Mouse (Mus musculus) heart, postnatal 25 days (tissue): ENCODE results near the gene Ciao2b. TPM values are rescaled to one million over a fixed set of nuclear protein-coding genes. Genes with fewer than 3 reads are reported as not detected.
"Not testable (repeated sequence)": the region's sequence is repeated elsewhere in the genome, so short reads cannot be mapped to it uniquely, and the experiment has no call there.

ENCODE experiments used
- DNase-seq: peaks from one replicate; pipeline ENCODE4 v3.0.0; 2022; ENCODE audit warnings: low spot score
- intact Hi-C: fragments of 180-260 bp; cut with DNase I; formaldehyde crosslinking; loops from one replicate; pipeline ENCODE4 v1.15.1; 2025
- total RNA-seq, 2 experiments: library from RNA; stranded (reverse); gene quantifications; 2 replicates each; pipeline ENCODE4 v1.2.3; 2021

Ciao2b gene
- total RNA-seq = 10 to 100 TPM; 58.7 to 66.5 TPM

DNA sequence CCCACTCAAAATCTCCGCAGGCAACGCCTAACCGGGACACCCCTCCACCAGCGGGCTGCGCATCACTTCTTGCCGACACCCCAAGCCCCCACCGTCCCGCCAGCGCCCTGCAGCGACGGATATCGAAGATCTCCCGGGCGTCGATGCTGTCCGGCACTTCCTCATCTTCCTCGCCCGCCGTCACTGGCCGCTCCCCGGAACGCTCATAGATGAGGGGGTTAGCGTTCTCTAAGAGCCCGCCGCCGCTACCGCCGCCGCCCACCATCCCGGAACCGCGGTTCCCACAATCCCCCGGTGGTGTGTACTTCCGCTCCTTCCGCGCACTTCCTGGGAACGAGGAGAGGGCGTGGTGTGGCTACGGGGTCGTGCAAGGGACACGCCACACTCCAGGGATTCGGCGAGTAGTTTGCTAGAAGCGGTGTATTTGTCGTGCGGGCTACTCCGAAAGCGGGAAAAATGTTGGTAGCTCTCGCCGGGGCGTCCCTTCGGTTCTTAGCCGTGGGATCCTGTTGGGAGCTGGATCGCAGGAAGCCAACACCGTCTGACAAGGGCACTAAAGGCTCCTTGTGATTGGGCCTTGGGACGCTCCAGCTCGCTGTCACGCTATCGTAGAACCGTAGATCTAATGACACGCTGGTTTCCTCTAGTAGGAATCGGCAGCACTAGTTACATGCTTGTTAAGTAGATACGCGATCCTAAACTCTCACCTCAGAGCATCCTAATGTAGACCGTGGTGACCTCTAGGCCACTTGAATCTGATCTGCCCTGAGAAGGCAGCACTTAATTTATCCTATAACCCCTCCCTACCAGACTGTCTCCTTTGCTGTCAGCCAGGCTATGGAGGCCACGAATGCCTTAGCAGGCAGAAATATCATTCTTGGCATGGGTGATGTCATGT lies at the start of gene Ciao2b:
Ciao2b (minus strand) TSS at position 540 of the 898 bp plus-strand sequence.
- intact Hi-C loops = loop anchor here (1.0 to 5.0 kb wide), 3 partner anchors 11 to 199 kb away; partner anchors contain the start of gene Dync1li2
- peak; percentile 77 for DNase-seq

DNA sequence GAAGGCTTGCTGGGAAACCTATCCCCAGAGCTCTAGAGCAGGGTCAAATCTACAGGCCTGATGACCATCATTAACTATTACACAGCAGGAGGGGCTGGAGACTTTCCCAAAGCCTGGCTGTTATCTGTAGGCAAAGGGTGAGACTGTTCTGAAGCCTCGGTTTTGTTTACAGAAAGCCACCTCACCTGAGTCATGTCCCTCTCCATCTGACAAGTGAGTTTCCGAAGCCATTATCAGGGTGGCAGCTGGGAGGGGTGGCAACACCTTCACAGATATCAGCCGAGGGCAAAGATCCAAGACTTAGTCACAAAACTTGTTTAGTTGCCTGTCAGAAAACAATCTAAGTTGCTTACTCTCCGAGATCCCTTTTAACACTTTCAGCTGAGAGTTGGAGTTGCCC lies 46.7 kb upstream of the Ciao2b start:
- intact Hi-C loops = no loop called here
- DNase-seq = no peak

DNA sequence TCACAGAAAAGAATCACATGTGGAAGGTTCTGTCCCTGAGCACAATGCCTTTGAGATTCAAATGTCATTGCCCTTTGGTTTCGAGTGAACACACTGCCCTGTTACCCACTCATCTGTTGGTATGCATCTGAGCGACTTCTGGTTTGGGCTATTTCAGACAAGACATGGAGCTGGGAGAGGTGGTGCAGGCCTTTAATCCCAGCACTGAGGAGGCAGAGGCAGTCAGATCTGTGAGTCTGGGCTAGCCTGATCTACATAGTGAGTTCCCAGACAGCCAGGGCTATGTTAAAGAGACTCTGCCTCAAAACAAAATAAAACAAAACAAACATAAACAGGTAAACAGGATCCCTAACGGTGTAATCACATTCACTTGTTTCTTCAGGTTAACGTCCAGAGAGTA lies 13.8 kb upstream of the Ciao2b start:
- no peak for DNase-seq
- intact Hi-C loops = loop anchor here (5.0 to 10.0 kb wide), 3 partner anchors 249 to 609 kb away; partner anchors contain the start of genes Fbxl8, Hsf4 and Tradd

DNA sequence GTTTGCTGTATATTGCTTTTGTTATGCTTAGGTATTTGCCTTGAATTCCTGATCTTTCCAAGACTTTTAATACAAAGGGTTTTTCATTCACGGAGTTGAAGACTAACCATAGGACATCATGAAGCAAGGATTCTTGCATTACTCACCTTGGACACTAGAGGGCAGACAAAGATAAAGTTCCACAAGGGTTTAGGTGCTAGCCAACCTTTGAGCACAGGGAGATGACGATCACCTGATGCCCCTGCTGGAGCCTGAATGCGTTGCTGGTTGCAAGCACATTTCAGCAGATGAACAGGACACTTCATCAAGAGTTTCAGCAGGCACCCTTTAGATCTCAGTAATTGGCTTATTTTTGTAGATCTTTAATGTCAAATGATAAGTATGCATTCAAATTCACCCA lies 13.2 kb upstream of the Ciao2b start:
- intact Hi-C loops = loop anchor here (1.0 to 10.0 kb wide), 4 partner anchors 10 to 610 kb away; partner anchors contain the start of genes Fbxl8, Hsf4 and Tradd
- DNase-seq = no peak

DNA sequence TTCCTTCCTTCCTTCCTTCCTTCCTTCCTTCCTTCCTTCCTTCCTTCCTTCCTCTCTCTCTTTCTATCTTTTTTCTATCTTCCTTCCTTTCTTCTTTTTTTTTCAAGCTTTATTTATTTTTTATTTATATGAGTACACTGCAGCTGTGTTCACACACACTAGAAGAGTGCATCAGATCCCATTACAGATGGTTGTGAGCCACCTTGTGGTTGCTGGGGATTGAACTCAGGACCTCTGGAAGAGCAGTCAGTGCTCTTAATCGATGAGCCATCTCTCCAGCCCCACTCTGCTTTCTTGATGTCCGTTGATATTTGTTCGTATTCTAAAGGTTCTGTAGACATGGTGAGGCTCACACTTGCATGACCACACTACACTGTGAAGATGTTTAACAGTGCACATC lies 2.4 kb upstream of the Ciao2b start:
- intact Hi-C loops = loop anchor here (5.0 kb wide), 1 partner anchor 202 kb away; the partner anchor contains the start of gene Dync1li2
- not testable (repeated sequence) for DNase-seq

DNA sequence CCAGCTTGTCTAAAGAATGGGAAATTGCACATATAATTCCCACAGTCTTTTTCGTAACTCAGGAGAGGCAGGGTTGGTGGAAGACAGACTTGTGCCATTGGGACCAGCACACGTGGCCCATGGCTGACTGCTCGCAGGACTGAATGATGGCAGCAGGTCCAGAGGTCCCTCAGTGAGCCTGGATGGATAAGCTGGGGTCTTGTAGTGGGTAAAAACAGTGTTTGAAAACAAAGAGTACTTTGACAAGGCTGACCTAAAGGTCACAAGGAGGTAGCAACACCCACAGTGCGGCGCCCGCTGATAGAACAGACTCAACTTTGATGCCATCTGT lies 524 bp upstream of the Ciao2b start:
- intact Hi-C loops = loop anchor here (1.0 to 5.0 kb wide), 2 partner anchors 40 to 200 kb away; partner anchors contain the start of gene Dync1li2
- DNase-seq = no peak

DNA sequence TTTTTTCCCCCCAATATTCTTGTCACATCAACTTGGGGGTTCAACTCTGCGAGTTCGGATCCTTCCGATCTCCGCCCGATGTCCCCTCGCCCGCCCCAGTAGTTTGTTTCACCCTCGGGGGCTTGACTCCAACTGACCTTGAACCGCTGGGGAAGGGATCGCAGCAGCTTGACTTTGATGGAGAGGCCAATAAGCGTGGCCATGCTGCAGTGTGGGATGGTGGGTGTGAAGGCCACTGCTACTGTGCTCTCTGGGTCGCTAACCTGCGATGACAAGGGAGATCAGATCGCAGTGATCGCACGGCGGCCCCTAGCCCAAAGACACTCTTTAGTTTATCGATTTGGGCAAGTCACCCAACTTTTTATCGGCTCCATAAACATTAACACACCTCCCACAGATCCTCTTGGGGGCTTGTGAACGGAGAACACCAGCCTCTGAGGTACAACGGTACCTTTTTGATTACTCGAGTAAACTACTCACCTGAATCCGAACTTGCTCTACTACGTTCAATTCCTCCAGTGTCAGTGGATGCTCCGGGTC lies 864 bp downstream of the Ciao2b start:
- intact Hi-C loops = loop anchor here (1.0 to 5.0 kb wide), 2 partner anchors 11 to 199 kb away; partner anchors contain the start of gene Dync1li2
- no peak for DNase-seq

DNA sequence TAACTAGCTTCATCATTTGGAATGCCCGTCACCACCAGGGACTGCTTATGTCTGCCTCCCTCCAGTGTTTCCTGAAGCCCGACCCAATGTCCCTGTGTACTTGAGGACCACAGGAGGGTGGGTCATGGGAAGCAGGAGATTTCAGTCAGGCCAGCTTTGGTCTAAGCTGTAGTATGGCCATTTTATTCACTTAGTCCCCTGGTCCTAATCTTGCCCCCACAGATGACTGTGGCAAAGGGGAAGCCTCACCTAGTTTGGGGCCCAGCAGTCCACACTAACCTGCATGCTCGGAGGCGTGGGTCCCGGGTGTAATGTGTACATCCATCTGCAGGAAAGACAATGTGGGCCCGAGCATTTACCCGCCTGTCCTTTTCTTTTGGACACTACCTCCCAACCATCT lies 1.5 kb downstream of the Ciao2b start:
- no peak for DNase-seq
- intact Hi-C loops = loop anchor here (5.0 kb wide), 1 partner anchor 198 kb away; the partner anchor contains the start of gene Dync1li2

DNA sequence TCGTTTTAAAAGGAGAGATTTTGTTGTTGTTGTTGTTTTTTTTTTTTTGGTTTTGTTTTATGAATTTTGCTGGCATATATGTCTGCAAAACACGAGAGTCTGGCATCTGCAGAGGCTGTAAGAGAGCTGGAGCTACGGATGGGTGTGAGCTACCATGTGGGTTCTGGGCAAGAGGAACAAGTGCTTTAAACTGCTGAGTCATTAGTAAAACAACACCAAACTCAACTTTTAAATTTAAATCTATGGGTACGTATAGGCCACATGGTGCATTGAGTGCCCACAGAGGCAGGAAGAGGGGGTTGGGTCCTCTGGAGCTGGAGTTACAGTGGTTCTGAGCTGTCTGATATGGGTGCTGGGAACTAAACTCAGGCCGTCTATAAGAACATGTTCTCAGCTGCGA lies 3.8 kb downstream of the Ciao2b start:
- intact Hi-C loops = no loop called here
- no peak for DNase-seq

DNA sequence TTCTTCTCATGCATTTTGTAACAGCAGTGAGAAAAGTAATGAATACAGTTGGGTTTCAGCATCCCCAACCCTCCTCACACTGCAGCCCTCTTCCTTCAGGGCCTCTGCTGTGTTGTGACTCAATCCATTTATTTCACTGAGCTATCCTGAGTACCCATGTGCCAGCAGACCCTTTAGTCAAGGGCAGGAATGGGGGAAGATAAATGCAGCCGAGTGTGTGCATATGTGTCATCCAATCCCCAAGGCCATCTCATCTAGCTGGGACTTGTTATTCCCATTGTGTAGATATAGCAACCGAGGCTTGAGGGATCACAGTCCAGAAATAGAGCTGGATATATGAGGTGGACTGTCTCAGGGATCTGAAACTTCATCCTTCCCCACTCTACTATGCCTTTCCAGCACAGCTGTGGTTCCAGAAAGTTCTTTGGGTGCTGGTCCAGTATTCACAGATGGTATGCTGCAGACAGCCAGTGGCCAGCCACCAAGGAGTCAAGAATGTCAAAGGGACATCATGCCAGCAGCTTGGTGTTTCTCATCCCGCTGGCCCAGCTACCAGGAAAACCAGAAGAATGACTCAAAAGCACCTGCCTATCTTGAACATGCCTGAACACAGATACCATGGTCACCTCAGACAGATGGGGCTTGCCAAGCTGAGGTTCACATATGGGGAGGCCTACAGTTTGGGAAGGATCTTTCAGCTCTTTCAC lies 6.6 kb downstream of the Ciao2b start:
- DNase-seq = no peak
- intact Hi-C loops = no loop called here

DNA sequence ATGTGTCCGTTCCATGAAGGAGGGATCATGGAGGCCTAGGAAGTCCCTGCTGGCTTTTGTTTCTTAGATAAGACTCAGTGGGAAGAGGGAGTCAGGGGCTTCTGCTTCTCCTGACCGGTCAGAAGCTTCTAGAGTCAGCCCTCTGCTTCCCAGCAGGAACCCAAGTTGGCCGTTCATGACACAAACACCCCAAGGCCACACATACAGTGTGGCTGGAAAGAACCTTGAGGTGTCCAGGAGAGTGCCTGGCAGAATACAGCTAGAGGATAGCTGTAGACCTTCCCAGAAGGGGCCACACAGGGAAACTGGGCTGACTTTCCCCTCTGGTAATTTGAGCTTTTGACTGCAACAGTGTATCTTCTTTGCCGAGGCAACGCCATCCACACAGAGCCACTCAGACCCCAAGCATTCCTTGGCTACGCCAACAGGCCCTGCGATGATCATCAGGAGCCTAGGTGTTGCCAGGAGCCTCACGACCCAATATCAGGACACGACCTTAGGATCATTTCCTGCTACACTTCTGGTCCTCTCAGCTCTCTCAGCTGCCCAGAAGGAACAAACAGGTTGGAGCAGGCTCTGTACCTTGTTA lies 8.5 kb downstream of the Ciao2b start:
- DNase-seq = no peak
- intact Hi-C loops = no loop called here

DNA sequence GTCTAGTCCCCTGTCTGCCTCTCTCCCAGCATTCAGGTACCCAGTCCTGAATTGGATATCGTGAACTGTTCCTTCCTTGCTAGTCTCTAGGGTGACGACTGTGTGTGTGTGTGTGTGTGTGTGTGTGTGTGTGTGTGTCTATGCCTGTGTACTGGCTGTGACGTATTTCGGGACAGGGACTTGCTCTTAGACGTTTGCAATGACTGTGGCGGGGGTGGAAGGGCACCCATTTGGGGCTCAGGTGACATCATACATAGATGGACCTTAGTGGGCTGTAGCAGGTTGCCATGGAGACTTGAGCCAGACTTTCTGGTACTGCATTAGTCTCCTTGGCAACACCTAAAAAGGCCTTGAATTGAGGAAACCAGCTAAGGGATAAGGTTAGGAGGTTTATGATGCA lies 9.3 kb downstream of the Ciao2b start:
- intact Hi-C loops = no loop called here
- DNase-seq = no peak

DNA sequence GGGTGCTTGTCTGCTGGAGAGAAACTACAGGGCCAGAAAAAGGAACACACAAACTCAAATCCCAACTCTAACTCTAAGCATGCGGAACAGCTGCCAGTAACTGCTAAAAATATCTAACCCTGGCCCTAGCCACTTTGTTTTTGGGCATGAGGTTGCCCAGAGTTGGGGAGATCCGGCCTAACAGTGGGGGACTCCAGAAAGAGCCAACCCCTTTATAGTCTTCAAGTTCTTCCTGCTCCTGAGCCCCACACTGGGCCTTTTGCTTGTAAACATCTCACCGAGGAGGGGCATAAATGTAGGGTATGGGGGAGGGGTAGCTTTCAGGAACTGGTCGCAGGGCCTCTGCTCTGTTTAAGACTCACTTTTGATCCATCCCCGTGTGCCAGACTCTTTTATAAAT lies 9.8 kb downstream of the Ciao2b start:
- DNase-seq = no peak
- intact Hi-C loops = no loop called here

DNA sequence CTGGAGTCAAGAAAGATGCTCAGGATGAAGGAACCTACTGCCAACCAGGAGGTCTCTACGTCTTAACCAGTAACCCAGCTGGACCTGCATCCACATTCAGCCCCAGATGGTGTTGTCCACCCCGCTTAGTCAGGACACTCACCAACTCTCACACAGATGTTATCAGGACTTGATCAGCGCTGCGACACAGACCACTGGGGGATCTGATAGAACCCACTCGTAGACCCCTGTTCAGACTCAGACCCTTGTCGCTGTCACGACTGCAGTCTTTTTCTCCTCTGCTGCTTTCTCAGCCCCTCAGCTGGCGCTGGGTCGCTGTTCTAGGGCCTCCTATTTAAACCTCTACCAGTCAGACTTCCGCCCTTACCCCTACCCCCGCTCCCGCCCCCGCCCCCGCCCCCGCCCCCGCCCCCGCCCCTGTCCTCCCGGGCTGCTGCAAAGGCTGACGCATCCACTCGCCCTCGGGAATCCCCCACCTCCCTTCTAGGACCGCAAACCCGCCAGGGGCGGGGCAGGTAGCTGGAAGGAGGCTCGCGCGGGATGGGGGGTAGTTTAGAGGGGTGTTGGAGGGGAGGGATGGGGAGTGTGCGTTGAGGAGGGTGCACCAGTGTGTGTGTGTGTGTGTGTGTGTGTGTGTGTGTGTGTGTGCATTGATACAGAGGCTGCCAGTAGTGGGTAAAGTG lies 10.6 kb downstream of the Ciao2b start, which contains the start of gene Rrad:
Rrad (minus strand) TSS at position 347 of the 683 bp plus-strand sequence.
- intact Hi-C loops = loop anchor here (1.0 kb wide), 1 partner anchor 10 kb away; the partner anchor contains the start of gene Ciao2b
- DNase-seq = no peak

DNA sequence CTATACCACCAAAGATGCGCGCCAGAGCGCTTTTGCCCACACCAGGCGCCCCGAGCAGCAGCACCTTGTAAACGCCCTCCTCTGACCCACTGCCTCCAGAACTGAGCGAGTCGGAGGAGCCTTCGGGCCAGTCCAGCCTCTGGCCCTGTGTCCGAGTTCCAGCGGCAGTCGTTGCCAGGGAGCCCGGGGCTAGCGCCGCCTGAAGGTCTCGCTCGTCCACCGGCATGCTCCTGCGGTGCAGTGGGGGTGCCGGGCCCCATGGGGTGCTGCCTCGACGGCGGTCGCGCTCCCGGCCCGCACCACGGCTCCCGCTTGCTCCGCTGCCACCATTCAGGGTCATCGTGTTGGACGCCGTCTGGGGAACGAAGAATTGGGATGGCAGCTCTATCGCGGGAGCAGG lies 11.2 kb downstream of the Ciao2b start:
- intact Hi-C loops = loop anchor here (1.0 kb wide), 1 partner anchor 11 kb away; the partner anchor contains the start of gene Ciao2b
- no peak for DNase-seq

DNA sequence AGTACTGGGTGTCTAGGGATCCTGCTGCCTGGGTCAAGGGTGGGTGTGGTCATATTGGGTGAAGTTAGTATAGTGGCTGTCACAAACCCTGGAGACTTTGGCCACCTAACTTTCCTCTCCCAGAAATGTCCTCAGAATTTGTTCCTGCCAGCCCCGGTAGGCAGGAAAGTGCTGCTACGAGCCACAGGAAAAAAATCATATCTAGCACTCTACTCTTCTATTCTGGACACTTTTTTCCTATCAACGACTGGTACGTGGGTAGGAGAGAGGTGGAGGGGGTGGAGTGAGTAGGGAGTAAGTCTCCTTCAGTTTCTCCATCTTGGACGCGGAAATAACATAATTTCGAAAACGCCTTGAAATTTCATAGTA lies 11.7 kb downstream of the Ciao2b start:
- intact Hi-C loops = loop anchor here (1.0 kb wide), 1 partner anchor 11 kb away; the partner anchor contains the start of gene Ciao2b
- no peak for DNase-seq

DNA sequence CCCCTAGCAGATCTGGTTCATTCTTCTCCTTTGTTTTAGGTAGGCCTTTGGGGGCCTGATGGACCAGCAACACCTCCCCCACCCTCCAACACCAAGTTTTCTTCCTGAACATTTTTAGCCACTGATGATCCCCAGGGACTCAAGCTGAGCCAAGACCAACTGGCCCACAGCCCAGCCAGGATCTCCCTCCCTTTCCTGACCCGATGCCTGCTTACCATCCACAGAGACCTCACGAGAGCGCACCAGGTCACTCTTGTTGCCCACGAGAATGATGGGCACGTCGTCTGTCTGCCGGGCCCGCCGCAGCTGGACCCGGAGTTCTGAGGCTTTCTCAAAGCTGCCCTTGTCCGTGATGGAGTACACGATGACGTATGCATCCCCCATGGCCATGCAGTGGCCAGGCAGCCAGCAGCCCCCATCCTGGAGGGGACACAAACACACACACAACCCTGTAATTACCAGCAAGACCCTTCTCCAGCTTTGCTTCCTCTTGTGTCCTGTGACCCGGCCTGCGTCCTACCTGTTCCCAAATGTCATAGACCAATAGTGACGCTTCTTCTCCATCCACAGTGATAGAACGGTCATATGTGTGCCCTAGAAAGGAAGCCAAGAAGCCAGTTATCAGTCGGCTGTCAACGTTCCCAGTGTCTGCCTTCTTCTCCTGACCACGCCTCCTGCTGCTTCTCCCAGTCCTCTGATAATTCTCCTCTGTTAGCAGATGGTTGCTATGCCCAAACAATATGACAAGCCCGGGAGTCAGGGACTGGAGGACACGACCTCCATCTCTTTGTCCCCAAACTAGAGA lies 12.3 kb downstream of the Ciao2b start:
- intact Hi-C loops = loop anchor here (1.0 to 2.0 kb wide), 2 partner anchors 12 to 19 kb away; partner anchors contain the start of gene Ciao2b

DNA sequence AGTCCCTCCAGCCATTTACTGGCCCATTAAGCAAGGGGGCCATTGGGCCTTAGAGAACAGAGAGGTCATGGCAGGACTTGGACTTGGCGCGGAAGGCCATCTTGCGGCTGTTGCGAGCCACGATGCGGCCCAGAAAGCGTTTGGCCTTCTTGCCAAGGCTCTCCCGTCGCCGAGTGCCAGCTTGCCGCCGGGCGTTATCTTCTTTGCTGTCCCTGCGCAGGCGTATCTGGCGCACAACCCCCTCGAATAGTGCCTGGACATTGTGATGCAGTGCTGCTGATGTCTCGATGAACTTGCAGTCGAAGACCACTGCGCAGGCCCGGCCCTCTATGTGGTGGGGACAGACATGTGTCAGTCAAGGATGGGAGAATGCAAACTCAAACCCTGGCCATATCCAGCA lies 13.4 kb downstream of the Ciao2b start:
- intact Hi-C loops = loop anchor here (2.0 kb wide), 1 partner anchor 18 kb away; no protein-coding TSS in a partner anchor
- no peak for DNase-seq

More for the DNA sequence above, 12.3 kb downstream of the Ciao2b start:
- peak; percentile 64 for DNase-seq
